ENCODE assay signal across 26 mouse cellular contexts in the genomic region with DNA sequence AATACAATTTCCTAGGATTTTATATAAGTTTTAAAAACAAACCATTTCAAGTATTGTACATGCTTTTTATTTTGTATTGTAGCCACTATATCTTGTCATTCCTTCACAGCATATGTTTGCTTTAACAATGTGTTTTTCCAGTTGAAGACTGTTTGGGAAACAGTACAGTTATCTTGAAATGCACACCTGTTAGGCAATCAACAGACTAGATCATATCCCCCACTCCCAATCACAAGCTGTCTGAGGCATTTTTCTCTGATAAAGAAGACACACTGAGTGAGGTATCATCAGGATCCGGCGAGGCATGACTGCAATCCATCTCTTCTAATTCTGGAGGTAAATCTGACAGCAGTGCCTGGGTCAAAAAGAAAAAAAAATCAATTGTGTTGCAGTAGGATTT. TPM values are rescaled to one million over a fixed set of nuclear protein-coding genes. Genes with fewer than 3 reads are reported as not detected.
"Had no signal": no experiment of that assay in that cellular context is flagged by ENCODE, and none has a peak within 500 bp of the region (broad histone marks: within the 10 kb centered on the region; RNA-seq: fewer than 3 reads in every experiment).

No protein-coding gene starts in this region.

- H3K27me3 ChIP-seq: embryonic facial prominence, embryonic 12.5 days; embryonic facial prominence, embryonic 13.5 days; embryonic facial prominence, embryonic 15.5 days; forebrain, embryonic 12.5 days; forebrain, embryonic 13.5 days; forebrain, embryonic 15.5 days had no signal

- H3K9ac ChIP-seq: embryonic facial prominence, embryonic 12.5 days; embryonic facial prominence, embryonic 13.5 days; embryonic facial prominence, embryonic 15.5 days; forebrain, embryonic 12.5 days; forebrain, embryonic 13.5 days; forebrain, embryonic 15.5 days; forebrain, postnatal 0 days had no signal

- H3K4me1 ChIP-seq: embryonic facial prominence, embryonic 10.5 days; embryonic facial prominence, embryonic 12.5 days; embryonic facial prominence, embryonic 13.5 days; embryonic facial prominence, embryonic 15.5 days; forebrain, embryonic 10.5 days; forebrain, embryonic 12.5 days; forebrain, embryonic 13.5 days; forebrain, embryonic 15.5 days; heart, embryonic 10.5 days had no signal

- H3K36me3 ChIP-seq: embryonic facial prominence, embryonic 10.5 days; embryonic facial prominence, embryonic 12.5 days; embryonic facial prominence, embryonic 13.5 days; embryonic facial prominence, embryonic 15.5 days; forebrain, embryonic 10.5 days; forebrain, embryonic 12.5 days; forebrain, embryonic 15.5 days; heart, embryonic 10.5 days had no signal

- H3K27ac ChIP-seq: embryonic facial prominence, embryonic 10.5 days; embryonic facial prominence, embryonic 12.5 days; embryonic facial prominence, embryonic 13.5 days; embryonic facial prominence, embryonic 15.5 days; forebrain, embryonic 10.5 days; forebrain, embryonic 12.5 days; forebrain, embryonic 13.5 days; forebrain, embryonic 15.5 days; gastrocnemius, adult 2 months; heart, adult 2 months; heart, embryonic 10.5 days had no signal

- H3K9me3 ChIP-seq: embryonic facial prominence, embryonic 10.5 days; embryonic facial prominence, embryonic 12.5 days; embryonic facial prominence, embryonic 13.5 days; embryonic facial prominence, embryonic 15.5 days; forebrain, embryonic 10.5 days; forebrain, embryonic 12.5 days; forebrain, embryonic 13.5 days; forebrain, embryonic 15.5 days; heart, embryonic 10.5 days had no signal

- DNase-seq: cerebellum, adult 9-11 months; cerebellum, postnatal 10 days; cerebellum, postnatal 14 days; cerebellum, postnatal 25 days; cerebellum, postnatal 36 days; embryo, embryonic 11 days; forebrain, postnatal 0 days; gastrocnemius, adult 2 months; gastrocnemius, postnatal 10 days; gastrocnemius, postnatal 14 days; gastrocnemius, postnatal 25 days; gastrocnemius, postnatal 36 days; heart, adult 11 months; heart, adult 18-20 months; heart, adult 2 months had no signal

- H3K4me3 ChIP-seq: embryonic facial prominence, embryonic 10.5 days; embryonic facial prominence, embryonic 12.5 days; embryonic facial prominence, embryonic 13.5 days; embryonic facial prominence, embryonic 15.5 days; erythroblast, embryonic 14.5 days; forebrain, embryonic 10.5 days; forebrain, embryonic 12.5 days; forebrain, embryonic 13.5 days; forebrain, embryonic 15.5 days; gastrocnemius, adult 2 months; heart, adult 2 months; heart, embryonic 10.5 days had no signal

RNA-seq across cellular contexts. Expression of a gene that starts 39.3 kb away (rescaled TPM):
- total RNA-seq: granulocyte monocyte progenitor cell, adult 5-6 weeks had no signal
